Mouse (Mus musculus): ENCODE results near the gene Cnpy3. TPM values are rescaled to one million over a fixed set of nuclear protein-coding genes. Genes with fewer than 3 reads are reported as not detected.

The Cnpy3 gene
- polyA plus RNA-seq, 1 experiment from 2014 or later: 67.7 TPM

DNA sequence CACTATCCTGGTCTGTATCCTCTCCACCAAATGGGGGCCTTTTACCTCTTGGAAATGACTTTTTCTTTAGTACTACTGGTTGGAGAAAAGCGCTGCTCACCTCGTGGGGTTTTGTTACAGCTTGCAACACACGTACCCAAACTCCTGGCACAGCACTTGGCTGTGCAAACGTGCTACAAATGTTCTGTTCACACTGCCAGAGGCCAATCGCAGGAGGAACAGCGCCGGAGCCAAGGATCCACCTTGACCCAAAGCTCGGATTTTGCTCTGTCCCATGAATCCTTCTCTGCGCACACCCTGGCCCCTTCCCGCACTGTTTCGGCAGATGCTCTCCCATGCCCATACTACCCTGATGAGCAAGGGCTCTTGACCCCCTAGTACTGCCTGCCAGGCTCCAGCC, 23.5 kb downstream of the Cnpy3 start:
- H3K9ac ChIP-seq: 0 out of 2 replicates have a peak overlapping the region, but pooled peaks have one; percentile 14
- WGBS: 53% methylated on average over 11 of the region's 11 CpGs
- no peak for ATAC-seq (ENCODE audit: low FRiP score, low read depth)
- no peak overlapping the region for H3K27ac ChIP-seq
- no peak overlapping the region; the same call in none of the 2 replicates for H3K4me3 ChIP-seq
- peaks cover 6% of the 10 kb centered on the region; the same call in 1 of the 2 replicates for H3K4me1 ChIP-seq
- peaks cover 32% of the 10 kb centered on the region for H3K36me3 ChIP-seq
- H3K9me3 ChIP-seq: no peaks in the 10 kb centered on the region
- H3K4me2 ChIP-seq (replicated peaks): peak overlapping the region; percentile 48
- peaks cover 27% of the 10 kb centered on the region for H3K27me3 ChIP-seq

GRCm38 (mm10) chr17:46728021-46728420, 24.0 kb downstream of the Cnpy3 start:
- H3K27ac ChIP-seq: no peak overlapping the region
- 39% methylated on average over 6 of the region's 6 CpGs for WGBS
- no peak overlapping the region for H3K9ac ChIP-seq
- H3K4me3 ChIP-seq: no peak overlapping the region
- H3K9me3 ChIP-seq: no peaks in the 10 kb centered on the region
- peaks cover 27% of the 10 kb centered on the region for H3K27me3 ChIP-seq
- peaks cover 6% of the 10 kb centered on the region; the same call in 1 of the 2 replicates for H3K4me1 ChIP-seq
- ATAC-seq (ENCODE audit: low FRiP score, low read depth): no peak
- no peak overlapping the region for H3K4me2 ChIP-seq (replicated peaks)
- peaks cover 37% of the 10 kb centered on the region for H3K36me3 ChIP-seq

DNA sequence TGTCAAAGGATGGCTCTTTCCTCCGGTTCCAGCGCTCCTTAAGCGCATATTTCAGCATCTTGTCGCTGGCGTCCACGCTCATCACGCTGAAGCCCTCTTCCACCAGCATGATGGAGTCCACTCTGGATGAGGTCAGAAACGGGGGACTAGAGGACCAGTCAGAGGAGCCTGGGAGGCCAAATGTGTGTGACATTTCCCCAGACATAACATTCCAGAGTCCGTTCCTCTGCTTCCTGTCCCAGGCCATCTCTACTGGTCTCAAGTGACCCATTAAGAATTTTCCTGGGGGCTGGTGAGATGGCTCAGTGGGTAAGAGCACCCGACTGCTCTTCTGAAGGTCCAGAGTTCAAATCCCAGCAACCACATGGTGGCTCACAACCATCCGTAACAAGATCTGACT, 24.7 kb downstream of the Cnpy3 start:
- ATAC-seq (ENCODE audit: low FRiP score, low read depth): no peak
- no peak overlapping the region for H3K27ac ChIP-seq
- 90% methylated on average over 11 of the region's 11 CpGs for WGBS
- H3K9me3 ChIP-seq: no peaks in the 10 kb centered on the region
- no peak overlapping the region for H3K9ac ChIP-seq
- H3K36me3 ChIP-seq: peaks cover 42% of the 10 kb centered on the region
- H3K4me2 ChIP-seq (replicated peaks): no peak overlapping the region
- peaks cover 27% of the 10 kb centered on the region for H3K27me3 ChIP-seq
- H3K4me3 ChIP-seq: no peak overlapping the region
- peaks cover 6% of the 10 kb centered on the region; the same call in 1 of the 2 replicates for H3K4me1 ChIP-seq

GRCm38 (mm10) chr17:46725731-46726645, 26.0 kb downstream of the Cnpy3 start:
- Histone ChIP-seq H3K9ac (no peak overlapping the region), H3K4me1 (peaks cover 6% of the 10 kb centered on the region; the same call in 1 of the 2 replicates), H3K36me3 (peaks cover 54% of the 10 kb centered on the region), H3K4me3 (no peak overlapping the region), H3K4me2 (replicated peaks) (no peak overlapping the region), H3K27me3 (peaks cover 27% of the 10 kb centered on the region), H3K9me3 (no peaks in the 10 kb centered on the region), H3K27ac (no peak overlapping the region)
- WGBS: 87% methylated on average over 26 of the region's 26 CpGs
- no peak for ATAC-seq (ENCODE audit: low FRiP score, low read depth)

- no peak for ATAC-seq (ENCODE audit: low FRiP score, low read depth)
- H3K4me2 ChIP-seq (replicated peaks): no peak overlapping the region
- H3K27me3 ChIP-seq: peaks cover 26% of the 10 kb centered on the region
- peaks cover 62% of the 10 kb centered on the region for H3K36me3 ChIP-seq
- no peak overlapping the region for H3K27ac ChIP-seq
- H3K4me3 ChIP-seq: no peak overlapping the region
- H3K9ac ChIP-seq: no peak overlapping the region
- WGBS: 43% methylated on average over 9 of the region's 9 CpGs
- no peaks in the 10 kb centered on the region for H3K9me3 ChIP-seq
- peaks cover 6% of the 10 kb centered on the region; the same call in 1 of the 2 replicates for H3K4me1 ChIP-seq
Measured at GRCm38 (mm10) chr17:46725273-46725672, 26.7 kb downstream of the Cnpy3 start.

- no peak overlapping the region for H3K4me3 ChIP-seq
- peaks cover 65% of the 10 kb centered on the region for H3K36me3 ChIP-seq
- ATAC-seq (ENCODE audit: low FRiP score, low read depth): no peak
- peaks cover 19% of the 10 kb centered on the region for H3K27me3 ChIP-seq
- H3K27ac ChIP-seq: no peak overlapping the region
- H3K4me2 ChIP-seq (replicated peaks): no peak overlapping the region
- no peak overlapping the region for H3K9ac ChIP-seq
- WGBS: 80% methylated on average over 20 of the region's 20 CpGs
- no peaks in the 10 kb centered on the region for H3K9me3 ChIP-seq
- H3K4me1 ChIP-seq: peaks cover 6% of the 10 kb centered on the region; the same call in 1 of the 2 replicates
Measured at GRCm38 (mm10) chr17:46724477-46725084, 27.4 kb downstream of the Cnpy3 start.

DNA sequence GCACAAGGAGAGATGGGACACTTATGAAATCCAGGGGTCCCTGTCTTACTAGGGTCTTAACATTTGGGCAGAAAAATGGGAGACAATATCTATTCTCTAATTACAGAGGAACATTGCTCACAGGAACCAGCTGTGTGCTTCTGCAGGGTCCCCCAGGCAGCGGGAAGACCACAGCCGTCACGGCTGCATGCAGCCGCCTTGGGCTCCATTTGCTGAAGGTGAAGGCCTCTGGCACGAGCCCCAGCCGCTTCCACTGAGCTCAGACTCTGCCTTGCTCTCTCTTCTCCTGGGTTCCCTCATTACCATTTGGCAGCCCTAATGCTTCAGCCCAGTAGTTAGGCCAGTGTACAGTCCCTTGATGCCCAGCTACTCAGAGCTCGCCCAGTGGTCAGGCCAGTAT, 30.9 kb downstream of the Cnpy3 start:
- Histone ChIP-seq H3K4me1 (no peaks in the 10 kb centered on the region), H3K27ac (no peak overlapping the region), H3K27me3 (no peaks in the 10 kb centered on the region), H3K4me3 (no peak overlapping the region), H3K36me3 (peaks cover 80% of the 10 kb centered on the region), H3K9me3 (no peaks in the 10 kb centered on the region), H3K9ac (no peak overlapping the region), H3K4me2 (replicated peaks) (no peak overlapping the region)
- ATAC-seq (ENCODE audit: low FRiP score, low read depth): no peak
- WGBS: 88% methylated on average over 7 of the region's 7 CpGs

GRCm38 (mm10) chr17:46714756-46715481, 37.1 kb downstream of the Cnpy3 start:
- Histone ChIP-seq H3K27ac (no peak overlapping the region), H3K4me2 (replicated peaks) (no peak overlapping the region), H3K27me3 (no peaks in the 10 kb centered on the region), H3K9ac (no peak overlapping the region), H3K4me3 (no peak overlapping the region), H3K9me3 (no peaks in the 10 kb centered on the region), H3K36me3 (peaks cover 51% of the 10 kb centered on the region), H3K4me1 (peaks cover 21% of the 10 kb centered on the region)
- no peak for ATAC-seq (ENCODE audit: low FRiP score, low read depth)
- WGBS: 94% methylated on average over 11 of the region's 11 CpGs

- no peaks in the 10 kb centered on the region for H3K9me3 ChIP-seq
- H3K9ac ChIP-seq: no peak overlapping the region
- WGBS: 87% methylated on average over 9 of the region's 9 CpGs
- H3K27me3 ChIP-seq: no peaks in the 10 kb centered on the region
- 0 out of 2 replicates have a peak overlapping the region, but pooled peaks have one; percentile 100 for H3K4me2 ChIP-seq (replicated peaks)
- ATAC-seq (ENCODE audit: low FRiP score, low read depth): no peak
- H3K27ac ChIP-seq: no peak overlapping the region
- H3K4me1 ChIP-seq: peaks cover 21% of the 10 kb centered on the region
- H3K4me3 ChIP-seq: no peak overlapping the region
- H3K36me3 ChIP-seq: peaks cover 51% of the 10 kb centered on the region
Measured at GRCm38 (mm10) chr17:46713849-46714248, 38.2 kb downstream of the Cnpy3 start.

DNA sequence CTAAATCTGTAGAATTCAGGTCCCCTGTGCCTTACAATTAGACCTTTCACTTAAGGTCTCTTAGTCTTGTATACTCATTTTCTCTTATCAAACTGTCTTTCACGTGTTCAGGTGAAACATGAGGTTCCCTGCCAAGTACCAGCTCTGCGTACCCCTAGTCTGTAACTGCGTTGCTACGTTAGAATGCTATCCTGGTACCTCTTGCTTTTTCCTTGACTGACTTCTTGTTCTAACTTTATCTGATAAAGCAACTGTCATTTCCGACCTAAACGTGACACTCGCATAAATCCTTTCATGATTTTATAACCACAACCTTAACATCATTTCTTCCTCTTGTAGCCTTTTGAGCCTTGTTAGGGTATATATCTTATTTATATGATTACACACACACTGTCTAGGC, 39.6 kb downstream of the Cnpy3 start:
- peaks cover 41% of the 10 kb centered on the region for H3K36me3 ChIP-seq
- H3K27ac ChIP-seq: no peak overlapping the region
- 67% methylated on average over 7 of the region's 7 CpGs for WGBS
- H3K4me1 ChIP-seq: peaks cover 21% of the 10 kb centered on the region
- peak overlapping the region; percentile 100 for H3K4me3 ChIP-seq
- H3K9me3 ChIP-seq: no peaks in the 10 kb centered on the region
- H3K27me3 ChIP-seq: no peaks in the 10 kb centered on the region
- peak overlapping the region; percentile 96 for H3K9ac ChIP-seq
- H3K4me2 ChIP-seq (replicated peaks): peak overlapping the region; percentile 100
- ATAC-seq (ENCODE audit: low FRiP score, low read depth): no peak

DNA sequence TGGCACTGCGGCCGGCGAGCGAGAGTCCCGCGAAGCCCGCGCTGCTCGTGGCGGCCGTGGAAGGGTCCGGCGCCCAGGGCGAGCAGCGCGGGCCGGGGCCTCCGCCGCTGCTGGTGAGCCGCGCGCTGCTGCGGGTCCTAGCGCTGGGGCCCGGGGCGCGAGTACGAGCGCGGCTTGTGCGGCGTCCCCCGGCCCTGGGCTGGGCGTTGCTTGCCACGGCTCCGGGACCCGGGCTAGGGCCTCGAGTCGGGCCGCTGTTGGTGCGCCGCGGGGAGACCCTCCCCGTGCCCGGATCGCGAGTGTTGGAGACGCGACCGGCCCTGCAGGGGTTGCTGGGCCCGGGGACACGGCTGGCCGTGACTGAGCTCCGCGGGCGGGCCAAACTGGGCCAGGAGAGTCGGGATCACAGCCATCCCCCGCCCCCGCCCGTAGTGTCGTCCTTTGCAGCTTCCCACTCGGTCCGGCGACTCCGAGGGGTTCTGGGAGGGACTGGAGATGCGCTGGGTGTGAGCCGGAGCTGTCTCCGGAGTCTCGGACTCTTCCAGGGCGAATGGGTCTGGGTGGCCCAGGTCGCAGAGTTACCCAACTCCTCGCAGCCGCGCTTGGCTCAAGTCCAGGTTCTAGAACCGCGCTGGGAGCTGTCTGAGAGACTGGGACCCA, 40.3 kb downstream of the Cnpy3 start:
- WGBS: under 1% methylated on average over 60 of the region's 76 CpGs
- H3K27ac ChIP-seq: peak overlapping the region; percentile 63; the same call in 1 of the 2 replicates
- peaks cover 36% of the 10 kb centered on the region for H3K36me3 ChIP-seq
- H3K9ac ChIP-seq: peak overlapping the region; percentile 96
- H3K4me2 ChIP-seq (replicated peaks): peak overlapping the region; percentile 100
- peak overlapping the region; percentile 100 for H3K4me3 ChIP-seq
- H3K27me3 ChIP-seq: no peaks in the 10 kb centered on the region
- H3K9me3 ChIP-seq: no peaks in the 10 kb centered on the region
- H3K4me1 ChIP-seq: peaks cover 21% of the 10 kb centered on the region
- no peak; the same call in none of the 2 replicates for ATAC-seq (ENCODE audit: low FRiP score, low read depth)
